Mouse (Mus musculus): ENCODE measurements around the gene Faah.
A peak's percentile ranks its signal among the peaks of the same experiment; 100 is the strongest.

- TF ChIP-seq CTCF (IDR thresholded peaks at IDR 0.05; ENCODE audit: low read depth) (peak; percentile 26; the same call in 1 of the 2 replicates), EP300 (optimal IDR thresholded peaks at IDR 0.05) (no peak)
Measured at GRCm38 (mm10) chr4:116042186-116042585, 24.5 kb upstream of the Faah start.
